Mouse (Mus musculus) limb, embryonic 11.5 days (tissue): ENCODE data around the gene Ephx3. TPM values are rescaled to one million over a fixed set of nuclear protein-coding genes. Genes with fewer than 3 reads are reported as not detected.

Experiments
- ATAC-seq: fragments of 200-750 bp; cut with Nextera tagmentation; 2 replicates; pipeline ENCODE4 v1.8.0; 2017; ENCODE audit warnings: low read depth; ENCODE audit not compliant: insufficient number of reproducible peaks, low FRiP score, low TSS enrichment
- DNase-seq: peaks from one replicate; pipeline ENCODE4 v3.0.0-alpha.2; 2015; ENCODE audit warnings: low spot score
- H3K27ac ChIP-seq: fragments of 300-500 bp; sonication (generic); replicated peaks from 2 replicates; pipeline ENCODE4 v1.5.1; 2014; ENCODE audit warnings: low read depth, mild to moderate bottlenecking, low read length
- H3K27me3 ChIP-seq: fragments of 300-500 bp; sonication (generic); 2 replicates; pipeline ENCODE4 v1.6.1; 2014; ENCODE audit warnings: mild to moderate bottlenecking, low read length, mixed read lengths; ENCODE audit not compliant: control insufficient read depth, insufficient read depth
- H3K36me3 ChIP-seq: fragments of 300-500 bp; sonication (generic); 2 replicates; pipeline ENCODE4 v1.6.1; 2014; ENCODE audit warnings: mild to moderate bottlenecking, low read length, moderate library complexity, mixed read lengths; ENCODE audit not compliant: control insufficient read depth, insufficient read depth
- H3K4me1 ChIP-seq: fragments of 300-500 bp; sonication (generic); 2 replicates; pipeline ENCODE4 v1.6.1; 2014; ENCODE audit warnings: low read length, mixed read lengths; ENCODE audit not compliant: control insufficient read depth, insufficient read depth
- H3K4me2 ChIP-seq: fragments of 300-500 bp; sonication (generic); 2 replicates; pipeline ENCODE4 v1.6.1; 2014; ENCODE audit warnings: low read depth, mild to moderate bottlenecking, moderate library complexity; ENCODE audit not compliant: severe bottlenecking
- H3K4me3 ChIP-seq: fragments of 300-500 bp; sonication (generic); 2 replicates; pipeline ENCODE4 v1.5.1; 2014; ENCODE audit warnings: low read depth, low read length
- H3K9ac ChIP-seq: fragments of 300-500 bp; sonication (generic); 2 replicates; pipeline ENCODE4 v1.6.1; 2014; ENCODE audit warnings: mild to moderate bottlenecking, low read length
- H3K9me3 ChIP-seq: fragments of 300-500 bp; sonication (generic); 2 replicates; pipeline ENCODE4 v1.6.1; 2016; ENCODE audit warnings: low read length; ENCODE audit not compliant: control insufficient read depth
- WGBS: fragments of 180-500 bp; shearing (Covaris S2); extraction: QIAGEN DNeasy Blood & Tissue Kit; methylation state at CpG from one replicate; pipeline ENCODE4 v1.1.7; 2014; 5-methylcytosine and 5-hydroxymethylcytosine counted together
- polyA plus RNA-seq: library from polyadenylated mRNA; unstranded; fragments of >200 nt; fragmentation: Nextera tagmentation; extraction: Ambion mirVana; gene quantifications from 2 replicates; pipeline ENCODE4 v1.2.1, GENCODE M21; 2014

The Ephx3 gene
- polyA plus RNA-seq, 1 experiment from 2014 or later, result not detected

DNA sequence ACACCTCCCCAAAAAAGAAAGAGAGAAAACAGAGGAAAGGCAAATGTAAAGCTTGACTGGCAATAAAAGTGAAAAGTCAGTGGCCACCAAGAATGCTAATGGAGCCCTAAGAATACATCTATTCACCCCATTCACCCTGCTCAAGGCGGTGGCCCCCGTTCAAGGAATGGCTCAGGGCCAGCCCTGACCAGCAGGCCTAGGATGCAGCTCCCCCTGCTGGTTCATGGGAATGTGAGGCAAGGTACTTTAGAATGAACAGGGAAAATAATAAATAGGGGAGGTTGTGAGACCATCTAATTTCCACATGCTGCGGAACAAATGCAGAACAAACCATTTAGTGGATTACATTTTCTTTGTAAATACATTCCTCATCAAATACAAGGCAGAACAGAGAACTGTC is 20.4 kb upstream of the Ephx3 start:
- Histone ChIP-seq H3K9ac (no peak overlapping the region), H3K27me3 (no peaks in the 10 kb centered on the region), H3K4me2 (no peak overlapping the region), H3K9me3 (no peaks in the 10 kb centered on the region), H3K27ac (no peak overlapping the region), H3K36me3 (peaks cover 47% of the 10 kb centered on the region), H3K4me3 (no peak overlapping the region), H3K4me1 (no peaks in the 10 kb centered on the region)
- 68% methylated on average over 3 of the region's 3 CpGs for WGBS
- DNase-seq (peak; percentile 76), ATAC-seq (no peak)

DNA sequence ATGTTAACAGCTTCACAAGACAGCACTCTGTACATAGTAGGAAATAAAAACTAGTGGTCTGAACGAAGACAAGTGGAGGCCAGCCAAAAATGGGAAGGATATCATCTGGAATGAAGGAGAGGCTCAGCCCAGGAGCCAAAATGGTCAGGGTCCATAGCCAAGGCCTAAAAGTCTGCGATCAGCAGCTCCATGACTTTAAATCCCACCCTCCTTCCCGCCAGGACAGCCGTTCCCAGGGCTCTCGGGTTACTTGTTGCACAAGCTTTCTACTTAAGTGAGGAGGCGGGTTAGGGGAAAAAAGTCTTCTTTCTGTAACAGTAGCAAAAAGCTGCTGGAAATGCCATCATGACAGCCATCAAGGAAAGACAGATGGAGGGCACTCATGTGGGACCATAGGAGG is 19.8 kb upstream of the Ephx3 start:
- Histone ChIP-seq H3K27me3 (no peaks in the 10 kb centered on the region), H3K4me3 (no peak overlapping the region), H3K9me3 (no peaks in the 10 kb centered on the region), H3K4me2 (no peak overlapping the region), H3K9ac (no peak overlapping the region), H3K4me1 (no peaks in the 10 kb centered on the region), H3K27ac (no peak overlapping the region), H3K36me3 (peaks cover 49% of the 10 kb centered on the region)
- ATAC-seq (no peak), DNase-seq (peak; percentile 55)
- 64% methylated on average over 6 of the region's 6 CpGs for WGBS

DNA sequence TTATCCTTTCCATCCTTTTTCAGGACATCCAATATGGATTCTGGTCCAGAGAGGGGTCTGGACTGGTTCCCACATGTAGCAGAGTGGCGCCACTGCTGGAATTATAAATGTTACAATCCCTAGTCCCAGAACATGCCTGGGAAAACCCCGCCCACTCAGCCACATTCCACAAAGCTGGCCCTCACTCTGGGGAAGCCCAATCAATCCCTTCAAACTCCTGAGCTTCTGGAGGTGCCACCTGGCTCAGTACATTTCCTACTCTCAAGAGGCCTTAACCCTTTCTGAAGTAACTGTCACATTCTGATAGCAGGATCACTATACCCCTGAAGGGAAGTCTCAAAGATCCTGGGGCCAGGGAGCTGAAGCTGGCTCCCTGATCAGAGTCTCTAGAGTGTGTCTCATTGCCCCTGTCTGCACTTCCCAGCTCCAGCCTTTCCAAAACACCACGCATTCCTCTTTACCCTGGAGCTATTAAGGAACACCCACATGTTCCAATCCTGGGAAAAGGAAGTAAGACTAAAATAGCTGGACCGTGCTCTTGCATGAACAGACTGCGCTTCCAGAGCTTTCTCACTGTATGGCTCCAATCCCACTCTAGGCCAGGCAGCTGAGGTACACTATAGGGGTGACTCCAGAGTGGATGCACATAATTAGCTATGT is 18.4 kb upstream of the Ephx3 start:
- H3K4me1 ChIP-seq, result no peaks in the 10 kb centered on the region
- DNase-seq (no peak), ATAC-seq (no peak)
- no peak overlapping the region for H3K4me2 ChIP-seq
- H3K36me3 ChIP-seq, result peaks cover 51% of the 10 kb centered on the region
- no peak overlapping the region for H3K9ac ChIP-seq
- WGBS, result 83% methylated on average over 5 of the region's 5 CpGs
- H3K4me3 ChIP-seq, result no peak overlapping the region
- no peaks in the 10 kb centered on the region for H3K27me3 ChIP-seq
- no peaks in the 10 kb centered on the region for H3K9me3 ChIP-seq
- H3K27ac ChIP-seq, result no peak overlapping the region

DNA sequence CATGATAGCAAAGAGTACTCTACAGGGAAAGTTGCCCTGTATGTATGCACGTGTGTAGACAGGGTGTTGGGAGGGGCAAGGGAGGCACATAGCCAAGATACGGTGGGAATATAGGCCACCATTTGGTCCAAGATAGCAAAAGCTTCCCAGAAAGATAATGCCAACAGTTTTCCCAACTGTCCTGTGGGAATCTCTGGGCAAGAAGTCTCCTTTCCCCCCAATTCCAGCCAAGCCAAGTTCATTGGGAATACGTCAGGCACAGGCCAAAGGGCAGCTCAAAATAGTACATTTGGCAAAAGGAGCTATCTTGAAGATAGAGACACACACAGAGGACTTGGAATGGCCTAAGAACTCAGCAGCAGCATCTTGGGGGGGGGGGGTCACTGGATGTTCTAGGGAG is 16.0 kb upstream of the Ephx3 start:
- 97% methylated on average over 3 of the region's 3 CpGs for WGBS
- Histone ChIP-seq H3K27ac (no peak overlapping the region), H3K4me2 (no peak overlapping the region), H3K36me3 (peaks cover 49% of the 10 kb centered on the region), H3K4me3 (no peak overlapping the region), H3K4me1 (no peaks in the 10 kb centered on the region), H3K27me3 (no peaks in the 10 kb centered on the region), H3K9me3 (no peaks in the 10 kb centered on the region), H3K9ac (no peak overlapping the region)
- no peak for DNase-seq
- no peak for ATAC-seq

DNA sequence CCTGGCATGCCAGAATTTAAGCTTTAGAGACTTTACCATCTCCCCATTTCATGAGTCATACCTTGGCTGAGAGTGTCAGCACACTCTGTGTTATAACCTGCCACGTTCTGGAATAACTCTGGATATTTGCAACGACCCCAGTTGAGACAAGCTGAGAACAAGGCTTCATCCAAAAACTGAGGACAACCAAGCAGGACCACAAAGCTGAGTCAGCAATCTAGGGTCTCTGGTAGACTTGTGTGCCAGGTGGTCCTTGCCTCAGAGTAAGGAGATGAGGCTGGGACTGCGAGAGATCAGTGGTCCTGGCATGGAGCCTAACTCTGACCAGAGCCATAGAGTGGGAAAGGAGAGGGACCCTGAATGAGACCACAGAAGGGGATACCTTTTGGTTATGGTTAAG is 13.6 kb upstream of the Ephx3 start:
- H3K4me1 ChIP-seq, result no peaks in the 10 kb centered on the region
- DNase-seq (no peak), ATAC-seq (no peak)
- H3K4me3 ChIP-seq, result no peak overlapping the region
- H3K4me2 ChIP-seq, result no peak overlapping the region
- WGBS, result 91% methylated on average over 3 of the region's 3 CpGs
- no peak overlapping the region for H3K9ac ChIP-seq
- no peaks in the 10 kb centered on the region for H3K27me3 ChIP-seq
- peaks cover 59% of the 10 kb centered on the region for H3K36me3 ChIP-seq
- H3K27ac ChIP-seq, result no peak overlapping the region
- H3K9me3 ChIP-seq, result no peaks in the 10 kb centered on the region

DNA sequence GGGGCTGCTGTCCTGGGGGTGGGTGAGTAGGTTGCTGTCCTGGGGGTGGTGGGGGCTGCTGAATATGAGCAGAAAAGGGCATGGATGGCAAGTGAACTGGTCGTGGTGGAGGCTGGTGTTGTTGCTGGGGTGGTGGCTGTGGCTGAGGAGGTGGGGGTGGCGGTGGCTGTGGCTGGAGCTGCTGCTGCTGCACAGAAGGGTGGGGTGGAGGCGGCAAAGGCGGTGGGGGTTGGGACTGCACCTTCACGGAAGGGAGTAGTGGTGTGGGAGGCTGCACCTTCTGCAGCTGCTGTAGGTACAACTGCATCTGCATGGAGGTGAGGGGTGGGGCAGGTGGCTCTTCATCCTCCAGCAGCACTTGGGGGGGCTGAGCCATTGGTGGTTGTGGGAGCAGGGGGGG is 11.7 kb upstream of the Ephx3 start:
- H3K9me3 ChIP-seq, result no peaks in the 10 kb centered on the region
- 86% methylated on average over 3 of the region's 5 CpGs for WGBS
- H3K27me3 ChIP-seq, result no peaks in the 10 kb centered on the region
- H3K4me3 ChIP-seq, result no peak overlapping the region
- no peak overlapping the region for H3K4me2 ChIP-seq
- no peak overlapping the region for H3K9ac ChIP-seq
- DNase-seq, result no peak
- H3K27ac ChIP-seq, result no peak overlapping the region
- peaks cover 64% of the 10 kb centered on the region for H3K36me3 ChIP-seq
- ATAC-seq, result no peak
- H3K4me1 ChIP-seq, result no peaks in the 10 kb centered on the region

DNA sequence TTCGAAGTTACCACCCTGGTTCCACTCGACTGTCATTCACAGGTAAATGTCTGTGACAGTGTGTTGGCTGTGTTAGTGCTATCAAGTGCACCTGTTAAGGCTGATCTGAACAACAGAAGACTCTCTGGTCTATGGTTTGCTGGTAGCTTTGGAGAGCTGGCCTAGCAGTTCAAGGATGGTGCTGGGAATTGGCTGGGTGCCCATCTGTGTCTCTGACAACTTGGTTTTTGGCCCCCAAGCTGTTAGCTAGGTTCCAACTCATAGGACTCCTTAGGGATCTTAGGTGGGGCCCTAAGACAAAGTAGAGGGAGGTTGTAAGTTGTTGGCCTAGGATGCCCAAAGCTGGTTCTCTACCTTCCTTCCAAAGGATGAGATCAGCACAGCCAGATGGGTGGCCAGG is 10.4 kb upstream of the Ephx3 start:
- H3K4me3 ChIP-seq, result no peak overlapping the region
- H3K27ac ChIP-seq, result no peak overlapping the region
- ATAC-seq, result no peak
- H3K36me3 ChIP-seq, result peaks cover 69% of the 10 kb centered on the region
- no peak overlapping the region for H3K9ac ChIP-seq
- H3K4me1 ChIP-seq, result no peaks in the 10 kb centered on the region
- no peak for DNase-seq
- H3K27me3 ChIP-seq, result no peaks in the 10 kb centered on the region
- H3K4me2 ChIP-seq, result no peak overlapping the region
- 97% methylated on average over 2 of the region's 2 CpGs for WGBS
- no peaks in the 10 kb centered on the region for H3K9me3 ChIP-seq

DNA sequence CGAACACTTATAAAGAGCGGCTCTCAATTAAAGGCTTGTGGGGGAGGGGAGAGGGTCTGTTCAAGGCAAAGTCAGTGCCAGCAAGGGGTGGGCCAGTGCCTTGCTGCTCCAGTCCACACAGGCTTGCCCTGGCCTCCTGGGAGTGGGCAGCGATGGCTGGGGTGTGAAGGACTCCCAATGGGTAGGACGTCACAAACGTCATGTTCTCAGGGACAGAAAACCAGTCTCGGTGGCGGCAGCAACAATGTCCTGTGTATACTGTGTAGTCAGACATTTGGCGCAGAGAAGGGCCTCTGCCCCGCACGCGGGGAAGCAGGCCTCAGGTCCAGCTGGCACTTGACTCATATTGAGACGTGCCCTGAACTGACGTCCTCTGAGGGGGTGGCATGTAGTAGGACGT is 7.8 kb upstream of the Ephx3 start:
- WGBS, result 93% methylated on average over 14 of the region's 14 CpGs
- H3K36me3 ChIP-seq, result peaks cover 50% of the 10 kb centered on the region
- no peak overlapping the region for H3K27ac ChIP-seq
- ATAC-seq (no peak), DNase-seq (no peak)
- no peaks in the 10 kb centered on the region for H3K27me3 ChIP-seq
- H3K4me3 ChIP-seq, result no peak overlapping the region
- H3K9me3 ChIP-seq, result no peaks in the 10 kb centered on the region
- H3K4me2 ChIP-seq, result no peak overlapping the region
- H3K9ac ChIP-seq, result no peak overlapping the region
- no peaks in the 10 kb centered on the region for H3K4me1 ChIP-seq

DNA sequence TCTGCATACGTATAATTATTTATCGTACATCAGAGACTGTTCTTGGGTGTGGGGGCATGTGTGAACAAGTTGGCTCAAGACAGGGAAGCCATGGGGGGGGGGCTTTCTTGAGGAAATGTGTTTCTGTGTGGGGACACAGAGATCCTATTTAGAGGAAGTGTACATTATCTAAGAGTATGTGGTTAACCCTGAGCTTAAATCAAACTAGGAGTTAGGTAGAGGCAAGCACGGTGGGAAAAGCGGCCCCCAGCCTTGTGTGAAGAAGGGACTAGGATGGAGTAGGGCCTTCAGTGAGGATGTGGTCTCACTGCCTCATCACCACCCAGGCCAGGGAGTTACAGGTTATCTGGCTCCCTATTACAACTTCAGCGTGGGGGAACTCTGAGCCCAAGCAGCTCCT is 6.4 kb upstream of the Ephx3 start:
- no peak overlapping the region for H3K4me3 ChIP-seq

More for the DNA sequence above, 6.4 kb upstream of the Ephx3 start:
- no peaks in the 10 kb centered on the region for H3K9me3 ChIP-seq
- H3K4me1 ChIP-seq, result no peaks in the 10 kb centered on the region
- H3K4me2 ChIP-seq, result no peak overlapping the region
- DNase-seq (no peak), ATAC-seq (no peak)
- H3K36me3 ChIP-seq, result peaks cover 39% of the 10 kb centered on the region
- WGBS, result 93% methylated on average over 5 of the region's 5 CpGs
- no peak overlapping the region for H3K9ac ChIP-seq
- H3K27me3 ChIP-seq, result no peaks in the 10 kb centered on the region
- H3K27ac ChIP-seq, result no peak overlapping the region
